Mouse (Mus musculus) lung, adult 2 months (tissue): ENCODE results near the gene Dnah17. TPM values are rescaled to one million over a fixed set of nuclear protein-coding genes. Genes with fewer than 3 reads are reported as not detected.

ENCODE experiments used
- DNase-seq: peaks from one replicate; pipeline ENCODE4 v3.0.0; 2022
- H3K4me1 ChIP-seq: fragments of 200-500 bp; 2 replicates; pipeline ENCODE4 v1.6.1; 2011; ENCODE audit warnings: low read length; ENCODE audit not compliant: control insufficient read depth, insufficient read depth
- H3K4me3 ChIP-seq: fragments of 200-500 bp; replicated peaks from 2 replicates; pipeline ENCODE3; 2011; ENCODE audit warnings: low read depth, mild to moderate bottlenecking, control low read depth, low read length; ENCODE audit errors: extremely low read depth
- CTCF ChIP-seq: fragments of 200-500 bp; IDR thresholded peaks from 2 replicates; pipeline ENCODE4 v1.5.1; 2011; ENCODE audit warnings: mild to moderate bottlenecking, low read length, control low read depth; ENCODE audit not compliant: insufficient read depth
- POLR2A ChIP-seq: fragments of 200-500 bp; IDR thresholded peaks from 2 replicates; pipeline ENCODE4 v1.6.1; 2011; ENCODE audit warnings: low read depth, mild to moderate bottlenecking, control low read depth, low read length, borderline replicate concordance; ENCODE audit errors: extremely low read depth
- WGBS: fragments of 180-500 bp; shearing (Covaris S2); methylation state at CpG from one replicate; pipeline ENCODE4 v1.1.7; 2018; 5-methylcytosine and 5-hydroxymethylcytosine counted together
- polyA plus RNA-seq: library from polyadenylated mRNA; depleted of rRNA; stranded (reverse); fragments of >200 nt; gene quantifications from 2 replicates; pipeline ENCODE4 v1.2.3, GENCODE M21; 2012

The Dnah17 gene
- polyA plus RNA-seq, 1 experiment = 0.18 TPM

GRCm38 (mm10) chr11:118145092-118145491 lies 14.7 kb upstream of the Dnah17 start:
- no peak for DNase-seq
- H3K4me3 ChIP-seq = no peak overlapping the region
- WGBS = 92% methylated on average over 4 of the region's 4 CpGs
- peaks cover 3% of the 10 kb centered on the region; the same call in 1 of the 2 replicates for H3K4me1 ChIP-seq
- TF ChIP-seq POLR2A = no peak
- TF ChIP-seq CTCF = no peak

GRCm38 (mm10) chr11:118143731-118144130 lies 13.3 kb upstream of the Dnah17 start:
- H3K4me3 ChIP-seq = no peak overlapping the region
- TF ChIP-seq CTCF (no peak), POLR2A (no peak)
- no peak for DNase-seq
- WGBS = 82% methylated on average over 4 of the region's 4 CpGs
- H3K4me1 ChIP-seq = peaks cover 3% of the 10 kb centered on the region; the same call in 1 of the 2 replicates

GRCm38 (mm10) chr11:118142547-118143165 lies 12.2 kb upstream of the Dnah17 start:
- TF ChIP-seq POLR2A (no peak), CTCF (no peak)
- WGBS = 35% methylated on average over 7 of the region's 7 CpGs
- peaks cover 3% of the 10 kb centered on the region; the same call in 1 of the 2 replicates for H3K4me1 ChIP-seq
- no peak overlapping the region for H3K4me3 ChIP-seq
- no peak for DNase-seq

- DNase-seq = no peak
- no peak overlapping the region for H3K4me3 ChIP-seq
- WGBS = 55% methylated on average over 10 of the region's 10 CpGs
- TF ChIP-seq CTCF = no peak
- TF ChIP-seq POLR2A = no peak
- H3K4me1 ChIP-seq = no peaks in the 10 kb centered on the region
Observed at GRCm38 (mm10) chr11:118140771-118141565, 10.5 kb upstream of the Dnah17 start.

GRCm38 (mm10) chr11:118138347-118138746 lies 7.9 kb upstream of the Dnah17 start:
- no peak for TF ChIP-seq POLR2A
- no peak for TF ChIP-seq CTCF
- Histone ChIP-seq H3K4me1 (no peaks in the 10 kb centered on the region), H3K4me3 (no peak overlapping the region)
- DNase-seq = no peak
- WGBS = 98% methylated on average over 6 of the region's 6 CpGs

- no peak for TF ChIP-seq CTCF
- no peak for TF ChIP-seq POLR2A
- 48% methylated on average over 5 of the region's 5 CpGs for WGBS
- Histone ChIP-seq H3K4me3 (no peak overlapping the region), H3K4me1 (no peaks in the 10 kb centered on the region)
- no peak for DNase-seq
Observed at GRCm38 (mm10) chr11:118136172-118136632, 5.8 kb upstream of the Dnah17 start.

- Histone ChIP-seq H3K4me3 (no peak overlapping the region), H3K4me1 (no peaks in the 10 kb centered on the region)
- 32% methylated on average over 6 of the region's 6 CpGs for WGBS
- DNase-seq = no peak
- TF ChIP-seq POLR2A (no peak), CTCF (no peak)
Observed at GRCm38 (mm10) chr11:118135271-118135670, 4.8 kb upstream of the Dnah17 start.

- DNase-seq = no peak
- 49% methylated on average over 4 of the region's 4 CpGs for WGBS
- no peak overlapping the region for H3K4me3 ChIP-seq
- no peaks in the 10 kb centered on the region for H3K4me1 ChIP-seq
- TF ChIP-seq CTCF = no peak
- TF ChIP-seq POLR2A = no peak
Observed at GRCm38 (mm10) chr11:118133752-118134169, 3.3 kb upstream of the Dnah17 start.

- TF ChIP-seq POLR2A (no peak), CTCF (no peak)
- no peaks in the 10 kb centered on the region for H3K4me1 ChIP-seq
- no peak overlapping the region for H3K4me3 ChIP-seq
- 66% methylated on average over 9 of the region's 9 CpGs for WGBS
- DNase-seq = no peak
Observed at GRCm38 (mm10) chr11:118133133-118133751, 2.8 kb upstream of the Dnah17 start.
